ENCODE assay signal across 19 mouse cellular contexts in genomic region chr4:104691026-104691425, GRCm38 (mm10).
DNase-seq lines count a peak whose midpoint lies in the region; ATAC-seq lines count a peak whose summit lies in the region.
"Had no signal": no experiment of that assay in that cellular context is flagged by ENCODE, and none has a peak within 500 bp of the region (broad histone marks: within the 10 kb centered on the region; RNA-seq: fewer than 3 reads in every experiment).

No protein-coding gene starts in this region.

- DNase-seq in frontal cortex, postnatal 10 days (ENCODE audit: low spot score in 2 of 2), result no peak
- peak; percentile 48 to 52 for DNase-seq in right cerebral cortex, adult 2 months (ENCODE audit: low spot score in 2 of 2)
- DNase-seq in right cerebral cortex, postnatal 14 days, result no peak
- peak; percentile 64 to 65 for DNase-seq in layer of hippocampus, postnatal 36 days
- DNase-seq in telencephalon, adult 2 months (ENCODE audit: low read depth, low spot score), result peak; percentile 61
- DNase-seq in kidney, postnatal 14 days, result no peak
- DNase-seq: adrenal gland, postnatal 14 days; cerebellum, adult 9-10 months; embryo, embryonic 11 days; gastrocnemius, postnatal 36 days; heart, postnatal 14 days; lung, adult 2 months; lung, postnatal 36 days; thymus, postnatal 25 days had no signal

- peak; percentile 53 for ATAC-seq in frontal cortex, adult (ENCODE audit: low TSS enrichment)
- ATAC-seq in megakaryocyte, adult 5-6 weeks (ENCODE audit: poor library complexity, severe bottlenecking), result no peak
- ATAC-seq: activated CD4-positive, CD25-positive, alpha-beta regulatory T cell, adult 4 months; intestine, embryonic 16.5 days; Patski had no signal

Comparison
In these comparisons a context has a peak if more than half of its experiments do, and no peak if none do; other contexts are left out.
1. DNase-seq: peak in right cerebral cortex, adult 2 months (2 of 2), layer of hippocampus, postnatal 36 days (2 of 2) and telencephalon, adult 2 months (single experiment); none in frontal cortex, postnatal 10 days (0 of 2), right cerebral cortex, postnatal 14 days (single experiment) and kidney, postnatal 14 days (single experiment).